Mouse (Mus musculus) mesoderm, embryonic 11.5 days (tissue): ENCODE data around the gene Faap24.

Experiments
- DNase-seq: peaks from one replicate; pipeline ENCODE4 v3.0.0-alpha.2; 2012; ENCODE audit warnings: low read depth, low spot score

Faap24 gene

GRCm38 (mm10) chr7:35365161-35365910, 31.3 kb downstream of the Faap24 start:
- DNase-seq: peak; percentile 18

GRCm38 (mm10) chr7:35362868-35363267, 33.8 kb downstream of the Faap24 start:
- no peak for DNase-seq

- no peak for DNase-seq
Observed at GRCm38 (mm10) chr7:35362253-35362652, 34.4 kb downstream of the Faap24 start.

- DNase-seq: no peak
Observed at GRCm38 (mm10) chr7:35357621-35358020, 39.0 kb downstream of the Faap24 start.

GRCm38 (mm10) chr7:35355303-35355872, 41.2 kb downstream of the Faap24 start:
- no peak for DNase-seq

- no peak for DNase-seq
Observed at GRCm38 (mm10) chr7:35353306-35353705, 43.3 kb downstream of the Faap24 start.

GRCm38 (mm10) chr7:35351155-35351554, 45.5 kb downstream of the Faap24 start:
- no peak for DNase-seq

- DNase-seq: no peak
Observed at GRCm38 (mm10) chr7:35349886-35350684, 46.6 kb downstream of the Faap24 start.

- DNase-seq: no peak
Observed at GRCm38 (mm10) chr7:35349022-35349421, 47.6 kb downstream of the Faap24 start.

GRCm38 (mm10) chr7:35347918-35348700, 48.5 kb downstream of the Faap24 start:
- DNase-seq: no peak

- no peak for DNase-seq
Observed at GRCm38 (mm10) chr7:35344785-35345330, 51.8 kb downstream of the Faap24 start.

- no peak for DNase-seq
Observed at GRCm38 (mm10) chr7:35342498-35342897, 54.1 kb downstream of the Faap24 start.
